Mouse (Mus musculus): Measurements from ENCODE around the gene Armc9. TPM values are rescaled to one million over a fixed set of nuclear protein-coding genes. Genes with fewer than 3 reads are reported as not detected.

Gene Armc9
- polyA plus RNA-seq, 1 experiment = 5.3 TPM

- peak; percentile 10 for DNase-seq
- TF ChIP-seq CTCF (IDR thresholded peaks at IDR 0.05; ENCODE audit: insufficient read depth, low read length) = peak; percentile 22; the same call in 1 of the 2 replicates
- TF ChIP-seq POLR2A (IDR thresholded peaks at IDR 0.05; ENCODE audit: borderline replicate concordance, extremely low read depth, low read depth, low read length) = no peak
- 67% methylated on average over 21 of the region's 21 CpGs for WGBS
- peaks cover 3% of the 10 kb centered on the region; the same call in 1 of the 2 replicates for H3K4me1 ChIP-seq (ENCODE audit: control insufficient read depth, insufficient read depth, low read length)
- H3K4me3 ChIP-seq (replicated peaks; ENCODE audit: extremely low read depth, low read depth, low read length) = no peak overlapping the region
These were observed 10.3 kb upstream of the Armc9 start for GRCm38 (mm10) chr1:86144001-86144944.

GRCm38 (mm10) chr1:86146293-86146692, 8.3 kb upstream of the Armc9 start:
- 91% methylated on average over 5 of the region's 5 CpGs for WGBS
- no peak for TF ChIP-seq POLR2A (IDR thresholded peaks at IDR 0.05; ENCODE audit: borderline replicate concordance, extremely low read depth, low read depth, low read length)
- TF ChIP-seq CTCF (IDR thresholded peaks at IDR 0.05; ENCODE audit: insufficient read depth, low read length) = no peak
- no peak overlapping the region for H3K4me3 ChIP-seq (replicated peaks; ENCODE audit: extremely low read depth, low read depth, low read length)
- no peak for DNase-seq
- H3K4me1 ChIP-seq (ENCODE audit: control insufficient read depth, insufficient read depth, low read length) = peaks cover 3% of the 10 kb centered on the region; the same call in 1 of the 2 replicates

- Histone ChIP-seq H3K4me3 (replicated peaks; ENCODE audit: extremely low read depth, low read depth, low read length) (no peak overlapping the region), H3K4me1 (ENCODE audit: control insufficient read depth, insufficient read depth, low read length) (peaks cover 3% of the 10 kb centered on the region; the same call in 1 of the 2 replicates)
- TF ChIP-seq POLR2A (IDR thresholded peaks at IDR 0.05; ENCODE audit: borderline replicate concordance, extremely low read depth, low read depth, low read length) = no peak
- TF ChIP-seq CTCF (IDR thresholded peaks at IDR 0.05; ENCODE audit: insufficient read depth, low read length) = no peak
- 55% methylated on average over 5 of the region's 5 CpGs for WGBS
- DNase-seq = no peak
These were observed 7.0 kb upstream of the Armc9 start for GRCm38 (mm10) chr1:86147557-86147956.

DNA sequence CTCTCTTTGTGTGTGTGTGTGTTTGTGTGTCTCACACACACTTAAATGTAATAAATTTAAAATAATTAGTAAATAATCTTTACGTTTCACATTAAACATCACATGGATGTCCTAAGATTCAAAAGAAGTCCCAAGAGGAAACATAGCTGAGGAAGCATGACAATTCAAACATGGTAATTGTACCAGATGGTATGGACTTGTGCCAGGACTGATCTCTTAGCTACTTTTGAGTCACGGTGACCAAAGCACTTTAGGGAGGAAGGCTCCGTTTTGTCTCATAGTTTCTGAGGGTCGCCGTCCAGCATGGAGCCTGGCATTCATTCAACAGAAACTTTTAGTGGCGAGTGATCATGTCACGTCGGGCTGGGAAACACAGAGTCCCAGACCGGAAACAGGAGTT, 6.4 kb upstream of the Armc9 start:
- TF ChIP-seq POLR2A (IDR thresholded peaks at IDR 0.05; ENCODE audit: borderline replicate concordance, extremely low read depth, low read depth, low read length) (no peak), CTCF (IDR thresholded peaks at IDR 0.05; ENCODE audit: insufficient read depth, low read length) (no peak)
- peaks cover 3% of the 10 kb centered on the region; the same call in 1 of the 2 replicates for H3K4me1 ChIP-seq (ENCODE audit: control insufficient read depth, insufficient read depth, low read length)
- no peak for DNase-seq
- H3K4me3 ChIP-seq (replicated peaks; ENCODE audit: extremely low read depth, low read depth, low read length) = no peak overlapping the region
- 61% methylated on average over 9 of the region's 9 CpGs for WGBS

- WGBS = 78% methylated on average over 6 of the region's 6 CpGs
- DNase-seq = no peak
- TF ChIP-seq CTCF (IDR thresholded peaks at IDR 0.05; ENCODE audit: insufficient read depth, low read length) (no peak), POLR2A (IDR thresholded peaks at IDR 0.05; ENCODE audit: borderline replicate concordance, extremely low read depth, low read depth, low read length) (no peak)
- Histone ChIP-seq H3K4me1 (ENCODE audit: control insufficient read depth, insufficient read depth, low read length) (peaks cover 3% of the 10 kb centered on the region; the same call in 1 of the 2 replicates), H3K4me3 (replicated peaks; ENCODE audit: extremely low read depth, low read depth, low read length) (no peak overlapping the region)
These were observed 3.7 kb upstream of the Armc9 start for GRCm38 (mm10) chr1:86150929-86151328.

DNA sequence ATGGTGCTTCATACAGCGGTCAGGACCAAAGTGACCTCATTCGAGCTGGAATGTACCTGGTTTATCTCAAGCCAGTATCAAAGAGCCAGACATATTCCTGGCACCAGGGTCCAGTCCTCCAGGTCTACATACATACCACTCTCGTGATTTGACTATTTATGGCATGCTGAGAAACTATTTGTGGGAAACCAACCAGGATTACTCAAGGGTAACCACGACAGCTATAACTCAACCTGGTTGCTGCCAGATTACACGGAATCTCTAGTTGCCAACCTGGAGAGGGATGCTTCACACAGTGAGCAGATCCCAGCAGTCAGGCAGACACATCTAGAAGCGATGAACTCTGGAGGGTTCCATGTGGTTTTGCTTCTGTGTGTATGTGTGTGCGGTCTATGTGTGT, 3.2 kb upstream of the Armc9 start:
- no peak overlapping the region for H3K4me3 ChIP-seq (replicated peaks; ENCODE audit: extremely low read depth, low read depth, low read length)
- TF ChIP-seq CTCF (IDR thresholded peaks at IDR 0.05; ENCODE audit: insufficient read depth, low read length) = no peak
- no peak for TF ChIP-seq POLR2A (IDR thresholded peaks at IDR 0.05; ENCODE audit: borderline replicate concordance, extremely low read depth, low read depth, low read length)

GRCm38 (mm10) chr1:86152618-86153017, 2.0 kb upstream of the Armc9 start:
- H3K4me1 ChIP-seq (ENCODE audit: control insufficient read depth, insufficient read depth, low read length) = peaks cover 3% of the 10 kb centered on the region; the same call in 1 of the 2 replicates
- 85% methylated on average over 1 of the region's 1 CpGs for WGBS
- TF ChIP-seq CTCF (IDR thresholded peaks at IDR 0.05; ENCODE audit: insufficient read depth, low read length) (peak; percentile 24; the same call in 1 of the 2 replicates), POLR2A (IDR thresholded peaks at IDR 0.05; ENCODE audit: borderline replicate concordance, extremely low read depth, low read depth, low read length) (no peak)
- H3K4me3 ChIP-seq (replicated peaks; ENCODE audit: extremely low read depth, low read depth, low read length) = no peak overlapping the region
- DNase-seq = no peak

More for the DNA sequence above, 3.2 kb upstream of the Armc9 start:
- DNase-seq = no peak
- WGBS = 78% methylated on average over 7 of the region's 7 CpGs
- peaks cover 3% of the 10 kb centered on the region; the same call in 1 of the 2 replicates for H3K4me1 ChIP-seq (ENCODE audit: control insufficient read depth, insufficient read depth, low read length)

DNA sequence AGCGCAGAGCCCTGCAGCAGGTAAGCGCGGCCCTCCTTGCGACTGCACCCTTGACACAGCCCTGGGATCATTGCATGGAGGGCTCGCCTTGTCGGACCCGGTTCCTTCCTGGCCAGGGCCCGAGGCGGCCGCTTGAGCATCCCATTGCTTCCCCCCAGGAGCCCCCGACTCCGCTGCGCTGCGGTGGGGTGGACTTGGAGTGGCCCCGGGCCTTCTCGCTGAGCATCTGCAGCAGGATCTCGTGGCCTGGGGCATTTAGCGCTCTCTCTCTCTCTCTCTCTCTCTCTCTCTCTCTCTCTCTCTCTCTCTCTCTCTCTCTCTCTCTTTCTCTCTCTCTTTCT, 214 bp downstream of the Armc9 start:
- no peak for DNase-seq
- Histone ChIP-seq H3K4me1 (ENCODE audit: control insufficient read depth, insufficient read depth, low read length) (peaks cover 3% of the 10 kb centered on the region; the same call in 1 of the 2 replicates), H3K4me3 (replicated peaks; ENCODE audit: extremely low read depth, low read depth, low read length) (peak overlapping the region; percentile 90)
- TF ChIP-seq POLR2A (IDR thresholded peaks at IDR 0.05; ENCODE audit: borderline replicate concordance, extremely low read depth, low read depth, low read length) (no peak), CTCF (IDR thresholded peaks at IDR 0.05; ENCODE audit: insufficient read depth, low read length) (no peak)
- under 1% methylated on average over 18 of the region's 18 CpGs for WGBS

DNA sequence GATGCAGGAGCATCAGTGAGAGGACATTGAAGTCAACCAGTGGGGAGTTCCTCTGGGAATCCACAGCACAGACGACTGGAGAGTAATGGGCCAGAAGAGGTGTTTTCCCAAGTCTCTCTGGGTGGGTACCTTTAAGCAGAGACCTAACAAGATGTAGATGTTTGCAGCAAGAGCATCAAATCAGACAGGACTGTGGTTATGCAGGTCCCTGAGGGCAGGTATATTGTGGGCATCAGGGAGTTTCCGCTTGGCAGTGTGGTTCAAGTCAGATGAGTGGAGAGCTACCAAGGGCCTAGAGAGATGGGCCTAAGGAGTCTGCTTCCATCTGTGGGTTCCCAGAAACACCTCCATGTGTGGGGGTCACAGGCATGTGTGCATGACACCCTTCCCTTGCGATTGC, 1.5 kb downstream of the Armc9 start:
- Histone ChIP-seq H3K4me3 (replicated peaks; ENCODE audit: extremely low read depth, low read depth, low read length) (no peak overlapping the region), H3K4me1 (ENCODE audit: control insufficient read depth, insufficient read depth, low read length) (peaks cover 3% of the 10 kb centered on the region; the same call in 1 of the 2 replicates)
- DNase-seq = no peak
- WGBS = 78% methylated on average over 3 of the region's 3 CpGs
- no peak for TF ChIP-seq CTCF (IDR thresholded peaks at IDR 0.05; ENCODE audit: insufficient read depth, low read length)
- no peak for TF ChIP-seq POLR2A (IDR thresholded peaks at IDR 0.05; ENCODE audit: borderline replicate concordance, extremely low read depth, low read depth, low read length)

Measured in lung, adult 2 months (tissue).